Mouse (Mus musculus): Measurements from ENCODE around the gene Gm28047. TPM values are rescaled to one million over a fixed set of nuclear protein-coding genes. Genes with fewer than 3 reads are reported as not detected.
"Not testable (repeated sequence)": the region's sequence is repeated elsewhere in the genome, so short reads cannot be mapped to it uniquely, and the experiment has no call there.

The Gm28047 gene
- total RNA-seq, 4 experiments from 2014 or later: 2.0 to 2.1 TPM; not detected in 2

DNA sequence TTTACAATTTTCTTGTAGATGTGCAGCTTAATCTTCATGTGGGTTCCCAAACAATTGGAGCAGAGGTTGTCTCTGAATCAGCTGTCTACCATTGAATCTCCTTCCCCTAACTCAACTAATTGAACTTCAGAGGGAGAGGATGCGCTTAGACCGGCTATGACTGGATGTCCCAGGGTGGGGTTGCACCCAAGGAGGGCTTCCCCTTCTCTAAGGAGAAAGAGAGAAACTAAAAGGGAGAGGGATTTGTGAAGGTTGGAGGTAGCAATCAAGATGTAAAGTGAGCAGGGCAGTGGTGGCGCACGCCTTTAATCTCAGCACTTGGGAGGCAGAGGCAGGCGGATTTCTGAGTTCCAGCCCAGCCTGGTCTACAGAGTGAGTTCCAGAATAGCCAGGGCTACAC lies 5.4 kb downstream of the Gm28047 start:
- no peak for DNase-seq

DNA sequence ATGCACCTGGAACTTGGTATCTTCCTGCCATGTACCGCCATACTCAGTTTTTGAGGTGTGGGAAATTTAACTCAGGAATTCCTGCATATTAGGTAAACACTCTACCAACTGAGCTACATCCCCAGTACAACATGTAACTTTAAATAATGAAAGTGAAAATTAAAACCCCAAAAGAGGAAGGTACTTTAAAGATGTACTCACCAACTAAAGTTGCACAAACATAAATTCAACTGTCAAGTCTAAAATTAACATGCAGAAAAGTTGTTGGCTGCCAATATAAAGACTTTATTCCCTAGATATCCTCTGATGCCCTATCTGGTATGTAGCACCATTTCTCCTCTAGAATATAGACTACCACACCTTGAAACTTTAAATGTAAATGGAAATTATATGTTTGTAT lies 7.2 kb downstream of the Gm28047 start:
- no peak for DNase-seq

DNA sequence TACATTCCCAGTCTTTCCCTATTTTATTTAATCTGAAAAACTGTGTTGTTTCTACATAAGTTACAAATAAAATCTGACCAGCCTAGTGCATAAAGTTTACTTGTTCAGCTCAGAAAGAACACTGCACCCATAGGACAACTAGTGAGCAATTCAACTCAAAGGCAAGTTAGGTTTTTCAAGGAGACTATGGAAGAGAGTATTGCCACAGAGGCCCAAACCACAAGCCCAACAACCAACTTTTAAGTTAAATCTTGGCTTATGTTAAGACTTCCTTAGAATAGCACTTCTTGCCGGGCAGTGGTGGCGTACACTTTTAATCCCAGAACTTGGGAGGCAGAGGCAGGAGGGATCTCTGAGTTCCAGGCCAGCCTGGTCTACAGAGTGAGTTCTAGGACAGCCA lies 8.7 kb downstream of the Gm28047 start:
- DNase-seq: no peak

DNA sequence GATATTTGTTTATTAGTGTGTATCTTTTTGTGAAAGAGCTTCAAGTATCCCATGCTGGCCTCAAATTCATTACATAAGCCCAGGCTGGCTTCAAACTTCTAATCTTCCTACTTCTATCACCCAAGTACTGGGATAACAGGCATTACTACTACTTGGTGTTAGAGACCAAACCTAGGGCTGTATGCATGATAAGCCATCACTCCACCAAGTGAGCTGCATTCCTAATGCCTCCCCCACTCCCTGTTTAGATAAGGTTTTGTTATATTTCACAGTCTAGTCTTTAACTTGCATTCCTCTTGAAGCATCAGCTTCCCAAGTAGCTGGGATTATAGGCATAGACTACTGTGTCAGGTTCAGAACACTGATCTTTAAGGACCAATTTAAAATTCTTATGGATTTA lies 10.6 kb downstream of the Gm28047 start:
- no peak for DNase-seq

DNA sequence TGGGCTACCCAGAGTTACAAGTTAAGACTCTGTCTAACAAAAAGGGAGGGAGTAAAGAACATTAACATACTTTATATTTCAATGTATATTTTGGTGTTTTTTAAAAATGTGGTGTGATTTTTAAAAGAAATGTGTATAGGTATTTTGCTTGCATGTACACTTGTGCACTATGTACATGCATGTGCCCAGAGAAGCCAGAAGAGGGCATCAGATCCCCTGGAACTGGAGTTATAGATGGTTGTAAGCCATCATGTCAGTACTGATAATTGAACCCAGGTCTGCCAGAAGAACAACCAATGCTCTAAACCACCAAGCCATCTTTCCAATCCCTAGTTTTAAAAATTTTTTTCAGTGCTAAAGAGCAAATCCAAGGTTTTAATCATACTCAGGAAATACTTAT lies 11.9 kb downstream of the Gm28047 start:
- no peak for DNase-seq

DNA sequence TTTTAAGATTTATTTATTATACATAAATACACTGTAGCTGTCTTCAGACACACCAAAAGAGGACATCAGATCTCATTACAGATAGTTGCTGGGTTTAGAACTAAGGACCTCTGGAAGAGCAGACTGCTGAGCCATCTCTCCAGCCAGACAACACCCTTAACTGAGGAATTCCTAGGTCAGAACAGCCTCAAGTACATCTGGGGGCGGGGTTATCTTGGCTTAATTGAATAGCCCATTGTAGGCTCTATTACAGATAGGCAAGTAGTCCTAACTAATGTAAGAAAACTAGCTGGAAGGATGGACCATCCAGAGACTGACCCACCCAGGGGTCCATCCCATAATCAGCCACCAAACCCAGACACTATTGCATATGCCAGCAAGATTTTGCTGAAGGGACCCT lies 16.3 kb downstream of the Gm28047 start:
- DNase-seq: not testable (repeated sequence)

DNA sequence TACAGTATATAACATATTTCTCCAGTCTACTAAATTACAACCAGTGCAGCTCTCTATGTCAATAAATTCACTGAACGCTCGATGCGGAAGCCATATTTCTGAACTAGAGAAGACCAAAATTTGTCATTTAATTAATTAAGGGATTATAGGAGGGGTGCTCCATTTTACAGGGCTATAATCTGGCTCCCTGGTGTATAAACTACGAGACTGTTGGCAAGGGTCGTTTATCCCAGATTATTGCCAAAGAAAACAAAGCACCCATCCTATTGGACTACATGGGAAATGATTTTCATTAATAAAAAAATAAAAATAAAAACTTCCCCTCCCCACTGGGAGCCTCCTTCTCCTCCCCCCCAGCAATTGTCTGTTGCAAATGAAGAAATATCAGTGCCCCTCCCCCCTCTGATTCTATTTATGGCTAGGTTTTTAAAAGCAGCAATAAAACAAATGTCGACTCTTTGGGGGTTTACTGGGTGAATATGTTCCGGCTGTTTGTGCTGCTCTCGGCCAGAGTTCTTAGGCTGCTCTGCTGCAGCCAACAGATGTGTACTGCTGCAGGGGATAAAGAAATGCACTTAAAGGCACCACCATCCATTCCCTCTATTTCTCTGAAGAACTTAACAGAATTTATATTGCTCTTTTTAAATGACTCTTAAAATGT lies 30.7 kb downstream of the Gm28047 start:
- DNase-seq: no peak

DNA sequence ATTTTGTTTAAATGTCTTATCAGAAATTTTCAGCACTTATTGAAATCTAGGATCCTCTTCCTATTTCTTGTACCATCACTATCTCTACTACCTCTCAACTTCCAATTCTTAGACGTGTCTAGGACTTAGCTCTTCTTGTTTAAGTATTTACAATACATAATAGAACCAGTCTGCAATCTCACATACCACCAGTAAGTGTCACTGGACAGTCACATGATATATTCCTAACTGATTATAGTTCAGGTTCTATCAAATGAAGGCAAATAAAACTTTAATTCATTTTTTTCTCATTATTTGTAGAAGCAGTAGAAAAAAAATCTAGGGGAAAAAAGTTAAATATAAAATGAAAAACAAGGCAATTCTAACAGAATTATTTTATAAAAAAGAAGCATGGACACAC lies 32.2 kb downstream of the Gm28047 start:
- no peak for DNase-seq

DNA sequence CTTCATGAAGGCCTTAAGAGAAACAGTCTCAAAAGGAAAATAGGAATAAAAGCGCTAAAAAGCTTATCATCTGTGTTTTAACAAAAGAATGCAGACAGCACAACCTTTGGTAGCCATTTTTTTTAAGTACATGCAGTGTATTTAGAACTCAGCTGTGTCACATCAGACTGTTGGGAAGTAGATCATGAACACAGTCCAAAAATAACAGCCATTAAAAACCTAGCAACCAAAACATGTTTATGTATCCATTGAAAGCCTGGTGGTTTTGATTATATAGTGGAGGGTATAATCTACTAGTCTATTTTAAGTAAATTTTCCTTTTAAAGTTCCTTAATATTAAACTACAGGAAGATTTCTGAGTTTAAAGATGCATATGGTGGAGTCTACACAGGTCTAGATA lies 34.3 kb downstream of the Gm28047 start:
- DNase-seq: no peak

DNA sequence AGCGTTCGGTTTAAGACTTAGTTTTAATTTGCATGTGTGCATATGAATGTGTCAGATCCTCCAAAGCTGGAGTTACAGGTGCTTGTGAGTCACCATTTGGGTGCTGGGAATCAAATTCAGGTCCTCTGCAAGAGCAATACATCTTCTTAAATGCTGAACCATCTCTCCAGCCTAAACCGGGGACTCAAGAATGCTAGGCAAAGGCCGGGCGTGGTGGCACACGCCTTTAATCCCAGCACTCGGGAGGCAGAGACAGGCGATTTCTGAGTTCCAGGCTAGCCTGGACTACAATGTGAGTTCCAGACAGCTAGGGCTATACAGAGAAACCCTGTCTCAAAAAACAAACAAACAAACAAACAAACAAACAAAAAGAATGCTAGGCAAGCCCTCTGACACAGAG lies 35.0 kb downstream of the Gm28047 start:
- DNase-seq: no peak

DNA sequence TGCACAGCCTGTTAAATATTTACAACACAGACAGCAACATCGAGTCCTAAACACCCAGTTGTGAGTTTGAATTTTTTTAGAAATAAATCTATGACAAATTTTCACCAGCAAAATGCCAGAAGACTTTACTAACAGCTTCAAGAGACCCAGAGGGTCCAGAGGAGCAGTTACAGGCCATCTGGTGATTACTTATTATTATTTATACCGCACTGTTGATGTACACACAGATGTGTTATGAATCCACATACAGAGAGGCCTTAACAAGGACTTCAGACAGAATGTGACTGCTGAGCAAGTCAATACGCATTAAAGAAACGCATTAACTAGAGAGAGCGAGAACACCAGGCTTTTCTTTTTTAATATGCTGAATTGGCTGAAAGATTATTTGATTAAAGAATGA lies 39.4 kb downstream of the Gm28047 start:
- no peak for DNase-seq

DNA sequence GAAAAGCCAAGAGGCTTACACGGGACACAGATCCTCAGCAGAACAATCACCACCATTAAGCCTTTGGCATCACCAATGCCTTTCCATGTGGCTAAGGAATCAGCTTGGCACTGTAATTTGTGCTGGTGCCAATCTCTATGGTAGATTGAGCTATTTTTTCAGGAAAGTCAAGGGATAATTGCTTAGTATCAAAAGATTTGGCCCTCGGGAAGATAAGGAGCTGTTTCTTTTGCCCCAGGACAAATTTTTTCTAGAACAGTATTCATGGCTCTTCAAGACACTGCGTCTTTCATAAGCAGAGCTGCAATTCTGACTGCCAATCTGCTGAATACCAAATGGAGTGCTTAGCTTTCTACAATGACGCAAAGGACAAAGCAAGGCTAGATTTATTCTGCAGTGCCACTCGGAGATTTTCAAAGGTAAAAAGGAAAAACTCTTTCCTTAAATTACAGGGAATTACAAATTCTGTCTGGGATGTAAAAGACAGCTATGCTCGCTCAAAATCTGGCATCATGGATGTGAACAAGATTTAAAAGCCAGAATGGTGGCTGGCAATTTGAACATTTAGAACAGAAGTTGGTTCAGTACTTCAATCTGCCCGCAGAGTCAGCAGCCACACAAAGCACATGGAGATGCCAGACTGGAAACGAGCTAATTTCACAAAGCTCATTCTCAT lies 41.0 kb downstream of the Gm28047 start:
- DNase-seq: no peak

DNA sequence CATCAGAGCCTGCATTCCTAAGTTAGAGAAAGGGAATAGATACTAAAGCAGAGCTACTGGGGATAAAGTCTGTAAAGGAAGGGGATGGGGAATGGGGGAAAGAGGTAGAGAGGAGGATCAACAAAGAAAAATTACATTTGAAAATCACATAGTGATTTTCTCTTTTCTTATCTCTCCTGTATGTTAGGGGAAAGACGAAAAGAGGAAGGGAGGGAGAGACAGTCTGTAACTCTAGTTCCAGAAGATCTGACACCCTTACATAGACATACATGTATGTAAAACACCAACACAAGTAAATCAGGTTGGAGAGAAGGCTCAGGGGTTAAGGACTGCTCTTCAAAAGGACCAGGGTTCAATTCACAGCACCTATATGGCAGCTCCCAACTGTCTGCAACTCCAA lies 43.7 kb downstream of the Gm28047 start:
- DNase-seq: no peak

DNA sequence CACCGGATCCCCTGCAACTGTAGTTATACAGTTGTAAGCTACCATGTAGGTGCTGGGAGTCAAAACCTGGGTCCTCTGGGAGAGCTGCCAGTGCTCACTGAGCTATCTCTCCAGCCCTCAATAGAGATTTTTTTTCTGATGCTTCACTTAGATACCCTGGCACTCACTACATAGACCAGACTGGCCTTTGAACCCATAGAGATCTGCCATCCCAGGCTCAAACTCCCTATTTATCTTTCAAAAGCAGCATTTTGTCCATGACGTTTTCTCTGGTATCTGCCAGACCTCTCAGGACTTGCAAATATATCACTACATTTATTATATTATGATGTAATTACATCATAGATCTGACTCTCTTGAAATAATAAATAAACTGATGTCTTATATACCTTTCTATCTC lies 46.5 kb downstream of the Gm28047 start:
- no peak for DNase-seq

DNA sequence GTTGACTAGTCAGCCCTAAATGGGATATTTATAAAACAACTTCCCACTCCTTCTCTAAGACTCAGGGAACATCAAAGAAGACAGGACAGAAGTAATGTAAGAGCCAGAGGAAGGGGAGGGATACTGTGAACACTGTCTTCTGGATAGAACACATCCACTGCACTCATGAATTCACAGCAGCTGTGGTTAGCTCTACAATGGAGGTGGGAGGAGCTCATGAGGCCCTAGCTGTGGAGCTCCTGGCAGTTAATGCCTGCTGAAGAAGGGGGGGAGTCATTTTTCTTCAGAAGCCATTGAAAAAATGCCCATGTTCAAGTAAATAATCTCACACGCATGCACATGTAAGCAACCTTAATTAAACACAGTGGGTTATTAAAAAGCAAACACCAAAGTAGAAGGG lies 47.9 kb downstream of the Gm28047 start:
- DNase-seq: no peak

DNA sequence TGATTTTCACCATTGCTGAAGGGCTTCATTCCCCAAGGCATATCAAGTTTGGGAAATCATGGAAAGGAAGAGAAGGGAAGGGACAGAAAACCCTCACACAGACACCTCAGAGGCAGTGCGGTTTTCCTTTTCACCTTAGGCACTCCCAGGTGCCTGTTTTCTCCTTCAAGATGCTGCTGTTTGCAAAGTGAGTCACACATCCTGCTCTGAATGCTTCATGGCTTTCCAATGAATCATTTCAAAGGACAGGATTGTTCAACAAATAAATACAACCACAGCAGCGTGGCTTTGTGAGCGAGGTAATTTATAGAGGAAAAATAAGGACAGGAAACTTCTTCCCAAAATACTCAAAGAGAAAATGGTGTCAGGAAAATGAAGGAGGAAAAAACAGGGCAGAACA lies 52.8 kb downstream of the Gm28047 start:
- no peak for DNase-seq

DNA sequence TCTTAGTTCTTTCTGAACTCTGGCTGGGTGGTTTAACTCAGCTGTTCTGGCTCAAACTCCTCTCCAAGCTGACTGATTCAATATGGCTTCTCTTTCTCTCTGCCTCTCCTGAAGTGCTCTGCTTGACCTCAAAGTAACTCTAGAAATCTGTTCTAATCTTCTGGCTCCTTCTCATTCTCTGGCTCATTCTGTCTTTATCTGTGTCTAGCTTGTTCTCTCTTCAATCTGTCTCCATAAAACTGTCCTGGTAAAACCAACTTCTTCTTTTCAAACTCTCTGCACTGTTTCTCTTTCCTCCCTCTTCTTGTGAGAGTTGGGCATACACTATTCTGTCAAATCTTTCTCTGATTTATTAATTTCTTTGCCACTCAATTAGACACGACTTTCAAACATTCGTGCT lies 57.0 kb downstream of the Gm28047 start:
- DNase-seq: no peak

DNA sequence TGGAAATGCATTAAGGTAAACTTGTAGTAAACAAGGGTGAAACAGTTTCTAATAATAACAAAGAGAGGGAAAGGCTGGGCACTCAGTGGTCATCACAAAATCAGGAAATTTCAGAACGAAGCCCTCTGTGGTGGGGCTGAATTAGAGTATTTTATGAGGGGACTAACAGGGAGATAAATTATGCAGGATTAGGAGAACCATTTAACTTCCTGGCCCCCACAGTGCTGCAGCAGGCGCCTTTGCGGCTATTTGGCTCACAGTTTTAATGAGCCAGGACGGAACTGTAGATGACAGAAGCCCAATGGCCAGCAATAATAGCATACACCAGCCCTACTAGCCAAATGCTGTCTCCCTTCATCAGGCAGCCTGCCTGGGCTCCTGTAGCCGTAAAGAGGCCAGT lies 61.2 kb downstream of the Gm28047 start:
- no peak for DNase-seq

DNA sequence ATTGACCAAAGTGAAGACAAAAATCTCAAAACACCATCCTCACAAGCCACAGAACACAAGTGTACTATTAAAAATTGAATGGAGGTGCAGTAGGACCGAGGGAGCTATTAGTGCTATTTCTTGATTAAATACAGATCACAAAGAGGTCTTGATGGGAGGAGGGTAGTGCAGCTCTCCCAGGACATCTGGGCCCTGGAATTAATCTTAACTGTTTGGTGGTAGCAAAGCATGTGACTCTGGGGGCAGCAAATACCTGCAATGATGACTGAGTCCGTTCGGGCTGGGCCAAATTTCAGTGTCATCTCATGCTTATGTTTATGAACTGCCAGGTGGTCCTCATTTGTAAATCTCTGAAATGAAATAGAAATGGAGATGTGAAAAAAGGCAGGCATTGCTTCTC lies 61.8 kb downstream of the Gm28047 start:
- DNase-seq: no peak

DNA sequence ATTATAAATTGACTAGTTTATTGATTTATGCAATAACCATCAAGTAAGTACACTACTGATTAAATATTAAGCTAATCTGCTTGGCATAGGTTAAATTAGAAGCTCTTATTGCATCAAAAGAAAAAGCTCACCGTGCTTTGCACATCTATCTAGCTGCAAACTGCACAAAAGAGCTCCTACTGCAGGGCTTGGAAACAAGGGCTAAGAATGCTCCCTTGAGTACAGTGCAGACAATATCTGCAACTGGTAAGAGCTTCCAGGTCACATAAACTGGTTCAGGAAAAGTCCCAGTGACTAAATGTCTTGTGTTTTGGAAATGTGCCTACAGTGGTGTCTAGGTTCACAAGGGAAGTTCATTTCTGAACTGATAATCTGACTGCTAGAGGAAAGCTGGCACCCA lies 62.4 kb downstream of the Gm28047 start:
- no peak for DNase-seq

DNA sequence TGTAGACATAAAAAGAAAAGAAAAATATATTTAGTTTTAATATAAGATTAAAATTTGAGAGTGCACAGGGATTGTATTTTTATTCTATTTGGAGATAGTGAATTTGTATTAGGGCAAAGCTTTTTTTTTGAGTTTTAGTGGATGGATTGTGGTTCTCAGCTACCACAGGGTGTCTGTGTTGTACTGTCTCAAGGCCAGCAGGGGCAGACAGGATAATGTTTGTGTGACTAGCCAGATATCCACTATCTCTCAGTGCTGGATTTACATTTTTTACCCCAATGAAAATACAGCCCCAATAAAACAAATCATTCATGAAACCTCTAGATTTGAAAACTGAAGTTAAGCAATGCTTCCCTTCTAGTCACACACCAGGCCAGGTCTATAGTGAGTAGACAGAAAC lies 67.3 kb downstream of the Gm28047 start:
- no peak for DNase-seq

DNA sequence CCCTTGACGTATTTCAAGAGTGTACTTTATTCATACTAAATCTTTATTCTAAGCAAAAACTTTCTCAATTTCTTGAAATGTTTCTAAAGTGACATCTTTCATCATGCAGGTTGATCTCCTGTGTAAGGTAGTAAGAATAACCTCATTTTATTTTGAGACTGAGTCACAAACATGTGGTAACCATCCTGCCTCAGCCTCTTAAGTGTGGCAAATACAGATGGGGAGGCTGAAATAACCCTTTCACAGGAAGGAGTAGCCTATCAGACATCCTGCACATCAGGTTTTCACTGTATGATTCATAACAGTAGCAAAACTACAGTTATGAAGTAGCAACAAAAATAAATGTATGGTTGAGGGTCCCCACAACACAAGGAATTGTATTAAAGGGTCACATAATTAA lies 69.3 kb downstream of the Gm28047 start:
- no peak for DNase-seq

DNA sequence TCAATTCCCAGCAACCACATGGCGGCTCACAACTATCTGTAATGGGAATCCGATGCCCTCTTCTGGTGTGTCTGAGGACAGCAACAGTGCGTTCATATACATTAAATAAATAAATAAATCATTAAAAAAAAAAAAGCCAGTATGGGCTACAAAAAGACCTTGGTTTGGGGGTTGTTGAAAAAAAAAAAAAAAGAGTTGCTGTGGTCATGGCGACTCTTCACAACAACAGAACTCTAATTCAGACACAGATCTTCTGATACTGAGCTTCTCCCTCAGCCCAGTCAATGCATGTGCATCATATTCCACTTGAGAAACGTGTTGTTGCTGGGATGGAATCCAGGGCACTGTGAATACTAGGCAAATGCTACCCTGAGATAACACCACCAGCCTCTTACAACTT lies 72.3 kb downstream of the Gm28047 start:
- no peak for DNase-seq

DNA sequence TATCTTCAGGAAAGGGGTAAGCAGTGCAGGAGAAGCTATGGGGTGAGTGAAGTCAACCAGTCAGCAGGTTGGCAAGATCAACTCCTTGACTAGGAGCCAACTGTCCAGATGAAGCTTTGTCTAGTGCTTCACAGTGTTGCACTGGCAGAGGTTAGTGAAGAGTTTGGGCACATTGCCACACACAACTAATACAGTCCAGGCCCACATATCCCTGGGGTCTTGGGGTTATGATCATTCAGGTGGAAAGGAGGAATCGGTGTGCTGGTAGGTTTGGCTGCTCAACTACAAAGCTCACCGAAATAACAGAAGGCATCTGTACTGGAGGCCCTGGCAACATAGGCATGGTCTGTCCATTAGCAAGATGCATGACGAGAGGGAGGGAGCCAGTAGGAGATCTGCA lies 77.4 kb downstream of the Gm28047 start:
- no peak for DNase-seq

Data from adrenal gland, adult 8-10 months (tissue).